9 mouse cellular contexts compared by ENCODE assay signal in the genomic region with DNA sequence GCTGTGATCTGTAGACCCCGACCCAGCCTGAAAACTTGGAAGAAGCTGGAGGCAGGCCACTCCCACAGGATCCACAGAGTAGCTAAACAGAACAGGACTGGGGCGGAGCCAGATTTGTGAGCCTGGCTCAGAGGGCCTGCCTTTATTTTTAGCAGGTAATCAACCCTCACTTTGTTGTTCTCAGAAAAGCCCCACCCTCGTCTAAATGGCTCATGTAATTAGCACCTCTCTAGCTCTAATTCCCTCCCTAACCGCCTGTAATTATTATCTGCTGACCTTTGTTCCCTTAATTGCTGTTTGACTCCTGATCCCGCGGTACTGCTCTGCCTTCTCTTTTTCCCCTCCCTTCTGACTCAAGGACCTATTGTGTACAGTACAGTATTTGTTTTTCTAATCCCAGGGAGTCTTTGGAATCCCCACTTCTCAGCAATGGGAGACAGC.
DNase-seq lines count a peak whose midpoint lies in the region; ATAC-seq lines count a peak whose summit lies in the region.
"Had no signal": no experiment of that assay in that cellular context is flagged by ENCODE, and none has a peak within 500 bp of the region (broad histone marks: within the 10 kb centered on the region; RNA-seq: fewer than 3 reads in every experiment).

No protein-coding gene starts in this region.

- no peaks in the 10 kb centered on the region for H3K36me3 ChIP-seq in heart, embryonic 14.5 days (ENCODE audit: control insufficient read depth, insufficient read depth, low read length)
- no peaks in the 10 kb centered on the region for H3K36me3 ChIP-seq in lung, embryonic 16.5 days (ENCODE audit: control insufficient read depth, insufficient read depth, low read length)
- H3K36me3 ChIP-seq: limb, embryonic 15.5 days had no signal

- DNase-seq in heart, adult 18-20 months: peak; percentile 11 to 18
- no peak for DNase-seq in heart, adult 9 months (ENCODE audit: low spot score in 2 of 2)
- peak; percentile 55 for DNase-seq in brain, adult 2 months (ENCODE audit: low read depth, low spot score)
- no peak for DNase-seq in right cerebral cortex, adult 2 months (ENCODE audit: low spot score in 2 of 2)
- DNase-seq in spleen, adult 18-20 months: no peak
- no peak for DNase-seq in adrenal gland, adult 2 months

- 5% methylated on average over 6 of the region's 6 CpGs for WGBS in heart, embryonic 14.5 days
- WGBS in lung, embryonic 16.5 days: 7% methylated on average over 6 of the region's 6 CpGs

- H3K4me1 ChIP-seq in heart, embryonic 14.5 days (ENCODE audit: control insufficient read depth in 2 of 2, insufficient read depth in 2 of 2, low read length in 2 of 2): no peaks in the 10 kb centered on the region
- H3K4me1 ChIP-seq in lung, embryonic 16.5 days (replicated peaks; ENCODE audit: control insufficient read depth, insufficient read depth, low read length): no peaks in the 10 kb centered on the region
- H3K4me1 ChIP-seq: limb, embryonic 15.5 days had no signal

- no peak overlapping the region for H3K4me3 ChIP-seq in heart, embryonic 14.5 days (ENCODE audit: control insufficient read depth in 1 of 2, insufficient read depth in 1 of 2, low read depth in 1 of 2, low read length in 2 of 2)
- no peak overlapping the region for H3K4me3 ChIP-seq in lung, embryonic 16.5 days (ENCODE audit: low read length)
- H3K4me3 ChIP-seq: limb, embryonic 15.5 days had no signal

- H3K4me2 ChIP-seq in heart, embryonic 14.5 days (ENCODE audit: low read length): peak overlapping the region; percentile 45
- H3K4me2 ChIP-seq in lung, embryonic 16.5 days (ENCODE audit: low read depth, low read length): 0 out of 2 replicates have a peak overlapping the region, but pooled peaks have one; percentile 1
- H3K4me2 ChIP-seq: limb, embryonic 15.5 days had no signal

- H3K9ac ChIP-seq in heart, embryonic 14.5 days (ENCODE audit: low read length): no peak overlapping the region
- no peak overlapping the region for H3K9ac ChIP-seq in lung, embryonic 16.5 days (ENCODE audit: low read length)
- H3K9ac ChIP-seq: limb, embryonic 15.5 days had no signal

- no peak for ATAC-seq in heart, embryonic 14.5 days (ENCODE audit: insufficient number of reproducible peaks, insufficient read depth, low FRiP score, low read depth)
- ATAC-seq in lung, embryonic 16.5 days (ENCODE audit: low read depth): 0 out of 2 replicates have a peak, but pooled peaks have one; percentile 54

- no peaks in the 10 kb centered on the region for H3K9me3 ChIP-seq in heart, embryonic 14.5 days (ENCODE audit: control insufficient read depth, low read length)
- H3K9me3 ChIP-seq in lung, embryonic 16.5 days (ENCODE audit: control insufficient read depth, low read length): no peaks in the 10 kb centered on the region
- H3K9me3 ChIP-seq: limb, embryonic 15.5 days had no signal

- H3K27ac ChIP-seq in heart, embryonic 14.5 days (replicated peaks in 1 of 2; ENCODE audit: control insufficient read depth in 1 of 2, insufficient read depth in 1 of 2, low read depth in 2 of 2, low read length in 2 of 2): no peak overlapping the region
- no peak overlapping the region for H3K27ac ChIP-seq in lung, embryonic 16.5 days (ENCODE audit: low read length)
- H3K27ac ChIP-seq: limb, embryonic 15.5 days had no signal

- H3K27me3 ChIP-seq in heart, embryonic 14.5 days (ENCODE audit: control insufficient read depth, insufficient read depth, low read length): no peaks in the 10 kb centered on the region
- H3K27me3 ChIP-seq in lung, embryonic 16.5 days (ENCODE audit: control insufficient read depth, insufficient read depth, low read depth, low read length): no peaks in the 10 kb centered on the region
- H3K27me3 ChIP-seq: limb, embryonic 15.5 days had no signal

Comparison
In these comparisons a context has a peak if more than half of its experiments do, and no peak if none do; other contexts are left out.
1. DNase-seq: peak in heart, adult 18-20 months (2 of 2) and brain, adult 2 months (single experiment); none in heart, adult 9 months (0 of 2), right cerebral cortex, adult 2 months (0 of 2), spleen, adult 18-20 months (0 of 2) and adrenal gland, adult 2 months (single experiment).